Mouse (Mus musculus): Measurements from ENCODE around the gene Eng. TPM values are rescaled to one million over a fixed set of nuclear protein-coding genes. Genes with fewer than 3 reads are reported as not detected.
A peak's percentile ranks its signal among the peaks of the same experiment; 100 is the strongest.

The Eng gene
- total RNA-seq, 2 experiments from 2014 or later, result 16.4 to 19.7 TPM

DNA sequence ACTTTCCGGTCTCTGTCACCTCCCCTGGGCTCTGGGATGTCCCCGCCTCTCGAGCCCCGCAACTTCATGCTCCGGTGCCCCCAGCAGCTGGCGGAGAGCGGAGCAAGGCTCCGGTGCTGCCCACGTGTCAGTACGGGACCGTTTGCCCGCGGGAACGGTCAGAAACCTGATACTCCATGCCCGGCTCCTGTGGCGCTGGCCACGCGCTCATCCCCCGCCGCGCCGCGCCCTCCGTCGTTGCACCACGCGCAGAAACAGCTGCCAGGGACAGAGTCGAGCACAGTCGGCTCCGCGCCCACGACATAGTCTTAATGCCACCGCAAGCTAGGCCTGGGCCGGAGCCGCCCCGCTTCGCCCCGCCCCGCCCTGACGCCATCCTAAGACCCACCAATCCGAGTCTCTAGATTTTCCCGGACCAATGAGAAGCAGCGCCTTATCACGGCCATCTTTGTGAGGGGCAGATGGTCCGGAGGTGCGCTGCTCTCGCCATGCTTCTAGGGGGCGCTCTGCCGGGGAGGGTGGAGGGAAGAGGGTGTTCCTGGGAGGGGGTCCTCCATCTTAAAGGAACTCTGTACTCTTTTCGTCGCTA lies 47.5 kb downstream of the Eng start:
- DNase-seq (ENCODE audit: low spot score in 2 of 2), result peak; percentile 95 to 97
- peak; percentile 87 for TF ChIP-seq CTCF (conservative IDR thresholded peaks at IDR 0.05)
- Histone ChIP-seq H3K27ac (peak overlapping the region; percentile 97), H3K4me3 (peak overlapping the region; percentile 87)

DNA sequence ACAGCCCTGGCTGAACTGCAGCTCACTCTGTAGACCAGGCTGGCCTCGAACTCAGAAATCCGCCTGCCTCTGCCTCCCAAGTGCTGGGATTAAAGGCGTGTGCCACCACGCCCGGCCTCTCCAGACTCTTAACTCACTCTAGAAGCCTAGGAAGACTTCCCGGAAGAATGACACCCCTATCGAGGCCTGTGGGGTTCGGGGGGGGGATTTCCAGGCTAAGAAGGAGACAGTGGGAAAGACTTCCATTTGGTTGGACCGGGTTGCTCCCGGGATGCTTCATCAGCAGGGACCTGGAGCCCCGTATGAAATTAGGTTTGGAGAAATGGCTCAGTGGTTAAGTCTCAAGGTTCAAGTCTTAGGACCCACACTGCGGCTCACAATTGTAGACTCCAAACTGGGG lies 48.3 kb downstream of the Eng start:
- DNase-seq (ENCODE audit: low spot score in 2 of 2), result no peak
- H3K4me3 ChIP-seq, result peak overlapping the region; percentile 87

DNA sequence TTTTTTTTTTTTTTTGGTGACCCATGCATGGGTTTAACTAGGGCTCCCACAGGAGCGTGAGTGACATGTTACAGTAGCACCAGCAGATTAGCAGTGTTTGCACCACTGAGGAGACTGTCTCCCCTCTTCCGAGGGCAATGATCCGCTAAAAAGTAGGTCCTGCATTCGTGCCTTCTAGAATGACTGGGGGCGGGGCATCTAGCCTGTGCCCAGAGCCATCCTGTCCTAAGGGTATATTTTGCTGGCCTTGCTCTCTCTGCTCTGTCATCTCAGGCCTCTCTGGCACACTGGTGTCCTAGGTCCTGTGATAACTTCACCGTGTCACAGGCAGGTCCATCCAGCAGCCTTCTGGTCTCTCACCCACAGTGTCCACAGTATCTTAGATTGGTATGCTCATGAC lies 53.3 kb downstream of the Eng start:
- Histone ChIP-seq H3K4me3 (no peak overlapping the region), H3K27ac (no peak overlapping the region)
- DNase-seq (ENCODE audit: low spot score in 2 of 2), result no peak
- no peak for TF ChIP-seq CTCF (conservative IDR thresholded peaks at IDR 0.05)

More for the DNA sequence above, 48.3 kb downstream of the Eng start:
- no peak for TF ChIP-seq CTCF (conservative IDR thresholded peaks at IDR 0.05)
- H3K27ac ChIP-seq, result peak overlapping the region; percentile 97

DNA sequence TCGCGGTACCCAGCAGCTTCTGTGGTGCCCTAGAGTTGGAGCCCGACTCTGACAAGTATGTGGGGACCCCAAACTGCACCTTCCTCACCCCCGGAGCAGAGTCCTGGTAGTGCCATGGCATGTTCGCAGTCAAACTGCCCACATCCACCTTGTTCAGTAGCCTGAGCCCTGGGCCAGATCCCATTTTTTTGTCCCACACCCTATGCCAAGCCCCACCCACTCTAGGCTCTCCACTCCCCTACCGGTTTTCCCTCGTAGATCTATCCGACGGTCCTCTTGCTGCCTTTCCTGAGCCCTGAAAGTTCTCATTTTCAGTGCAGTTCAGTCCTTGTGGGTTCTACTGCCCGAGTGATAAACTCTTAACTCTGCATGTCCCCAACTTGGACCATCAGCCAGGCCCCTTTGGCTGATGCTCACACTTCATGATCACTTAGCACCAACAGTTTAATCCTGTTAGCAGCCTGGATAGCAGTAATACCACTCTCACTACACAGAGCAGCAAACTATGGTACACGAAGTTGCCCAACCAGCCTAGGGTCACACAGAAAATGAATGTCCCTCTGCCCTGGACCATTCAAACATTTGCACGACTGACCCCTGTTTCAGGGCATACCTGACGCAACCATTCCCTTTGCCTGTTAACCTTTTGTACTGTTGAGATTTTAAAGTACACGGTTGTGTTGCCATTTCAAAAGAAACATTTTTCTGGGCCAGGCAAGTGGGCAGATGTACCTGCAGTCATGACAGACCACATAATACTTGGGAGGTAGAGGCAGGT lies 54.8 kb downstream of the Eng start:
- no peak overlapping the region for H3K4me3 ChIP-seq
- no peak for TF ChIP-seq CTCF (conservative IDR thresholded peaks at IDR 0.05)
- H3K27ac ChIP-seq, result no peak overlapping the region
- DNase-seq (ENCODE audit: low spot score in 2 of 2), result no peak

DNA sequence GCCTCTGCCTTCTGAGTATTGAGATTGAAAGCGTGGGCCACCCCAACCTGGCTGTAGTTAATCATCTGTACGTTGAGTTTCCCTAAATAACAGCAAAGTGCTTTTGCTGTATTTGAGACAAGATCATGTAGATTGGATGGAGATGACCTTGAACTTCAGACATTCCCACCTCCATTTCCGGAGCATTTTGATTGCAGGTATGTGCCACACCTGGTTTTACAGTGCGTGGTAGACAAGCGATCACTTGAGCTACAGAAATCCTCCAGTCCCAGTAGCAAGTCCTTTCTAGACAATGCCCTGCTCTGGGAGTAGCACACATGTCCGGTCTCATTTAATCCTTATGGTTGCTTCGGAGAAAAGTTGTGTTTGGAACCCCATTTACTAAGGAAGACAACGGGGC lies 56.7 kb downstream of the Eng start:
- Histone ChIP-seq H3K27ac (no peak overlapping the region), H3K4me3 (no peak overlapping the region)
- no peak for TF ChIP-seq CTCF (conservative IDR thresholded peaks at IDR 0.05)
- no peak for DNase-seq (ENCODE audit: low spot score in 2 of 2)

DNA sequence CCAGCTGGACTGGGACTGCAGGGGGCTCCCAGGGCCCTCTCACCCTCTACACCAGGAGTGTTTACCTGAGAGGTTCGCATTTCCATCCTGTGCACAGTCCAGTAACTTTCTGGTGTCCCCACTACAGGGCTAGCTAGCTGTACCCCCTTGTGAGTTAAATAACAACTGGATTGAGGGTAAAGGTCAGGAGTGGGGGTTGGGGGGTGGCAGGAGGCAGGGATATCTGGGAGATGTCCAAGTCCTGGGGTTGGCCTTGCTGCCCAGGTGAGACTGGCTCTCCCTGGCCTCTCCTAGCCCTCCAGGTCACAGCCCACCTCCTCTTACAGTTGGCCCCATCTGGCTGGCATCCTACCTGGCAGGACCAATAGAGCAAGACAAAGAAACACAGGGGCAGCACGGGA lies 57.6 kb downstream of the Eng start, which contains the start of gene Fpgs:
Gene Fpgs (minus strand): TSS at position 125 of the 401 bp plus-strand sequence.
- Histone ChIP-seq H3K27ac (no peak within 1 kb of the TSS), H3K4me3 (no peak within 1 kb of the TSS)
- no peak for TF ChIP-seq CTCF (conservative IDR thresholded peaks at IDR 0.05)
- no peak for DNase-seq (ENCODE audit: low spot score in 2 of 2)

DNA sequence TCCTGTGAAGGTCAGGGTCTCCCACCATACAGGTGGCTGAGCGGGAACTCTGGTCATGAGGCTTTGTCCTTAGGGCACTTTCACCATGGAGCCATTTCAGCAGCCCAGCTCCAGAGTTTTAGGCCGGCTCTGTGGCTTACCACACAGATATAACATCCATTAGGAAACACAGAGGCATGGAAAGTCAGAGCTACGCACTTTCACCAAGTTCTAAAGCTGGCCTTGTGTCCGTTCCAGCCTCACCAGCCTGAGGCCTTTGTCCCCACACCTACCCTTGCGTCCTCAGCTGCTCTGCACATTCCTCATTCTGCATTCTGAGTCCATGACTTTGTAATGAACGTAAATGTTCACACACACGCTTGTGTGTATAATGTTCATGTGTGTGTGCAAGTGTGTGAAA lies 58.6 kb downstream of the Eng start:
- H3K27ac ChIP-seq, result no peak overlapping the region
- no peak for TF ChIP-seq CTCF (conservative IDR thresholded peaks at IDR 0.05)
- DNase-seq (ENCODE audit: low spot score in 2 of 2), result no peak
- no peak overlapping the region for H3K4me3 ChIP-seq

DNA sequence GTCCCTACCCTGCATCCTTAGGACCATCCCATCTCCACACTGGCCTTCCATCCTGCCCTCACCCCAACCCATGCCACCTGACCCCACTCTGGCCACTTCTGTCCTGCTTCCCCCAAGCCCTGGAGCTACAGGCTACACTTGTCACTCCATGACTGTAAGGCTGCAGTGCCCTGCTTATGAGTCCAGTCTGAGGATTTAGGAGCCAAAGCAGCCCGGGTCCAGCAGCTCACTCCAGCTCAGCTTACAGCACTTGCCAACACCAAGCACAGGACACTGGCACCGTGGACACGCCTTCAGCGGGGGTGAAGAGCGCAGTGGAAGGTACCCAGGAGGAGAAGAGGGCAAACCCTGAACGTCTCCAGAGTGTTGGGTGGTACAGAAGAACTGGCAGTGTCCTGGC lies 60.6 kb downstream of the Eng start:
- no peak overlapping the region for H3K27ac ChIP-seq
- H3K4me3 ChIP-seq, result no peak overlapping the region
- DNase-seq (ENCODE audit: low spot score in 2 of 2), result no peak
- TF ChIP-seq CTCF (conservative IDR thresholded peaks at IDR 0.05), result no peak

DNA sequence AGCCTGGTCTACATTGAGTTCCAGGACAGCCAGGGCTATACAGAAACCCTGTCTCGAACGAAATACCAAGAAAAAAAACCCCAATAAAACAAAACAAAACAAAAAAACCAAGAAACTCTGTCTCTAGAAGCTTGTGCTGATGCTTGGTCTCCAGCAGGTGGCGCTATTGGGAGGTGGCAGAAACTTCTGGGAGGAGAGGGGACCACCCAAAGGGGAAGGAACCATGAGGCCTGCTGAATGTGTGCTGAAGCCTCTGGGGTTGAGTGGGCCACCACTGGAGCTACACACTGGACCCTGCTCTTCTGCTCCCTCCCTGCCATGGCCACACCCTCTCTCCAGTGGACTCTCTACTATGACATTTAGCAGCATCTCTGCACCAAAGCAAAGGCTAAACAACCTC lies 62.2 kb downstream of the Eng start:
- TF ChIP-seq CTCF (conservative IDR thresholded peaks at IDR 0.05), result peak; percentile 95
- H3K27ac ChIP-seq, result no peak overlapping the region
- H3K4me3 ChIP-seq, result no peak overlapping the region
- DNase-seq (ENCODE audit: low spot score in 2 of 2), result peak in 1 of 2 experiments; percentile 56

DNA sequence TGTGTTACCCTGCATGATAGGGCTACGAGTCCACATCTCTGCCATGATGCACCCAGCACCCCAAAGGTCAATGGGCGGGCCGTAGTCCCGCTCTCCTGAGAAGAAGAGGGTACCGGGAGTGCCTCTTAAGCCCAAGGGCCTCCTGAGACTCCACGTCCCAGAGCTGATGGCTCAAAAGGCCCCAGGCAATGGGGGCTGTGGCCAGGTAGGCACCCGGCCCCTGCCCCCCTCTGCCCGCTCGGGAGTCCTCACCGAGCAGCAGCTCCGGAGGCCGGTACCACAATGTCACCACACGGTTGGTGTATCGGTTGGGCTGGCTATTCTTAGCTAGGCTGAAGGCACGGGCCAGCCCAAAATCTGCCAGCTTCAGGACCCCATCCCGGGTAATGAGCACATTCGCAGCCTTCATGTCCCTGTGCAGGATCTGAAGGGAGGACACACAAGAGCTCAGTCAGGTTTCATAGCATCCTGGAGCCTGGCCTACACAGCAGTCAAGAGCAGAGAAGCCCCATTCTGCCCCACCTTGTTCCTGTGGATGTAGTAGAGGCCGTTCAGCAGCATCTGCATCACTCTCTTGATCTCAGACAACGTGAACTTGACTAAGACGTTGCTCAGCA lies 63.2 kb downstream of the Eng start:
- H3K4me3 ChIP-seq, result no peak overlapping the region
- no peak for TF ChIP-seq CTCF (conservative IDR thresholded peaks at IDR 0.05)
- no peak overlapping the region for H3K27ac ChIP-seq
- DNase-seq (ENCODE audit: low spot score in 2 of 2), result no peak

DNA sequence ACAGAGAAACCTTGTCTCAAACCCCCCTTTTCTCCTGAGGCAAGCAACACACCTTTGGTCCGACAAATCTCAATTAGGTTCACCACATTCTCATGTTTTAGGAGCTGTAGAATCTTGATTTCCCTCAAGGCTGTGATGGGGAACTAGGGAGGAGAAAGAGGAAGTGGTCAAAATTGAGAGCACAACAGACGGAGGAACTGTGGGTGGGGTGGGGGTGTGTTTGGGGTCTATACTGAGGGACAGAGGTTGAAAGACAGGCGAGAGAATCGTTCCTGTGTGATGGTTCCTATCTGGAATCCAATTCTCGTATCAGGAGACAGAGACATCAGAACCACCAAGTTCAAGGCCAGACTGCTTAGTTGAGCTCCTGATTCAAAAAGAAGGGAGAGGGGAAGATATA lies 64.0 kb downstream of the Eng start:
- no peak for DNase-seq (ENCODE audit: low spot score in 2 of 2)
- Histone ChIP-seq H3K4me3 (no peak overlapping the region), H3K27ac (no peak overlapping the region)
- TF ChIP-seq CTCF (conservative IDR thresholded peaks at IDR 0.05), result no peak

DNA sequence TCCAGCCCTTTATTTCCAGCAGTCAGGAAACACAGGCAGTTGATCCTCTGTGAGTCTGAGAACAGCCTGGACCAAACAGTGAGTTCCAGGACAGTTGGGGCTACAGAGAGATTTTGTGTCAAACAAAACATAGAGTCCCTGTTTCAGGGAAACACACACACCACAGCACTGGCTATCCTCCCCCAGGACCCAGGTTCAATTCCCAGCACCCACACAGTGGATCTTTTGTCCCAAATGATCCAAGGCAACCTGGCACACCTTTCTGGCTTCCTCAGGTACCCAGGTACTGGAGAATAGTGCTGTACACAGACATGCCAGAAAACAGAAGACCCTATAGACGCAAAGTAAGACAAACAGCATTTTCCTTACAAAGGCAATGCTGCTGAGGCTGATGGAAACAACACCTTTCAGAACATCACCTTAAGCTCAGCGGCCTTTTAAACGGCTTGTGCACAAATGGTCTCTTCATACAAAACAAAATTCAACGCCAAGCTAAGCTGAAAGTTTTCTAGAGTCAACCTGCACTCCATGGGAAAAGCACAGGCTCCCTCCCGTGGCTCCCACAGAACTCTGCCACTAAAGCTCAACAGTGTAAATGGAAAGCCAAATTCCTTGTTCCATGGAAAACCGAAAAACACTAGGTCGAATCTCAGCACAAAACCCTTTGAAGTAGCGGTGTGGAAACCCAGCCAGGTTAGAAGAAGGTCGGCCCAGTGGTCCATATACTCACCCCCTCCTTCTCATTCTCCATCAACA lies 65.1 kb downstream of the Eng start:
- DNase-seq (ENCODE audit: low spot score in 2 of 2), result no peak
- peak; percentile 28 for TF ChIP-seq CTCF (conservative IDR thresholded peaks at IDR 0.05)
- Histone ChIP-seq H3K27ac (peak overlapping the region; percentile 99; the same call in 1 of the 2 replicates), H3K4me3 (peak overlapping the region; percentile 91)

DNA sequence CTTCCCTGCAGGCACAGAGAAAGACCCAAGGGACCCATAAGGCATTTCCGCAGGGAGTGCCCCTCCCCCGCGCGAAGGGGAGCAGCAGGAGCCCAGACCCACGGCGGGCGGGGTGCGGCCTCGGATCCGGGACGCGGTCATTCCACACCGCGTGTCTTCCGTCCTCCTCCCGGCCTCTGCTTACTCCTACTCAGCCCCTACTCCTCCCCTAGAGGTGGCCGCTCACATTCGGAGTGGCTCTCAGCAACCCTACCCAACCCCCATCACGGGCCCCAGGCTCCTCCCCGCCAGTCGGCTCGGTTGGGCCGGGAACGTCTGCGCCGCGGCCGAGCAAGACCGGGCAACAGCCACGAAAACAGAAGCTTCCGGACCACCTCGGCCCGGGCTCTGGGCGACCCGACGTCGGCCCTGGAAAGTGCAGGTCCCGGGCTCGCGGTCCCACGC lies 65.7 kb downstream of the Eng start:
- H3K27ac ChIP-seq, result peak overlapping the region; percentile 99
- no peak for TF ChIP-seq CTCF (conservative IDR thresholded peaks at IDR 0.05)
- peak in 1 of 2 experiments; percentile 35 for DNase-seq (ENCODE audit: low spot score in 2 of 2)
- H3K4me3 ChIP-seq, result peak overlapping the region; percentile 91
